Mouse (Mus musculus): ENCODE data around the gene Kifc1. TPM values are rescaled to one million over a fixed set of nuclear protein-coding genes. Genes with fewer than 3 reads are reported as not detected.
"Not testable (repeated sequence)": the region's sequence is repeated elsewhere in the genome, so short reads cannot be mapped to it uniquely, and the experiment has no call there.

Gene Kifc1
- polyA plus RNA-seq, 1 experiment from 2014 or later = 5.4 TPM

DNA sequence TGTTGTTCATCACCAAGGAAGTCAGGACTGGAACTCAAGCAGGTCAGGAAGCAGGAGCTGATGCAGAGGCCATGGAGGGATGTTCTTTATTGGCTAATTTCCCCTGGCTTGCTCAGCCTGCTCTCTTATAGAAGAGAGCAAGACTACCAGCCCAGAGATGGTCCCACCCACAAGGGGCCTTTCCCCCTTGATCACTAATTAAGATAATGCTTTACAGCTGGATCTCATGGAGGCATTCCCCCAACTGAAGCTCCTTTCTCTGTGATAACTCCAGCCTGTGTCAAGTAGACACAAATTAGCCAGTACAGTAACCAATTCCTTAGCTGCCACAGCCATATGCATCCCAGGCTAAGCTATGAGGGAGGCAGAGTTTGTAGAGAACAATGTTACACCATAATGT is 2.2 kb downstream of the Kifc1 start:
- H3K27ac ChIP-seq (replicated peaks in 1 of 2; ENCODE audit: control insufficient read depth in 1 of 2, insufficient read depth in 1 of 2, low read depth in 2 of 2, low read length in 2 of 2); ATAC-seq (ENCODE audit: insufficient number of reproducible peaks, insufficient read depth, low FRiP score, low read depth); H3K4me1 ChIP-seq (ENCODE audit: control insufficient read depth in 2 of 2, insufficient read depth in 2 of 2, low read length in 2 of 2); H3K27me3 ChIP-seq (ENCODE audit: control insufficient read depth, insufficient read depth, low read length); H3K9me3 ChIP-seq (ENCODE audit: control insufficient read depth, low read length); H3K9ac ChIP-seq (ENCODE audit: low read length): not testable (repeated sequence)
- peak overlapping the region; percentile 69 for H3K4me2 ChIP-seq (ENCODE audit: low read length)
- peak overlapping the region in 1 of 2 experiments; percentile 66; a peak in 1 of 4 replicates for H3K4me3 ChIP-seq (ENCODE audit: control insufficient read depth in 1 of 2, insufficient read depth in 1 of 2, low read depth in 1 of 2, low read length in 2 of 2)
- peaks cover 27% of the 10 kb centered on the region for H3K36me3 ChIP-seq (ENCODE audit: control insufficient read depth, insufficient read depth, low read length)

GRCm38 (mm10) chr17:33887802-33888201 is 2.7 kb downstream of the Kifc1 start:
- not testable (repeated sequence) for H3K4me1 ChIP-seq (ENCODE audit: control insufficient read depth in 2 of 2, insufficient read depth in 2 of 2, low read length in 2 of 2); H3K9ac ChIP-seq (ENCODE audit: low read length); H3K27me3 ChIP-seq (ENCODE audit: control insufficient read depth, insufficient read depth, low read length); ATAC-seq (ENCODE audit: insufficient number of reproducible peaks, insufficient read depth, low FRiP score, low read depth); H3K4me3 ChIP-seq (ENCODE audit: control insufficient read depth in 1 of 2, insufficient read depth in 1 of 2, low read depth in 1 of 2, low read length in 2 of 2); H3K27ac ChIP-seq (replicated peaks in 1 of 2; ENCODE audit: control insufficient read depth in 1 of 2, insufficient read depth in 1 of 2, low read depth in 2 of 2, low read length in 2 of 2); H3K9me3 ChIP-seq (ENCODE audit: control insufficient read depth, low read length); H3K4me2 ChIP-seq (ENCODE audit: low read length)
- H3K36me3 ChIP-seq (ENCODE audit: control insufficient read depth, insufficient read depth, low read length) = peaks cover 27% of the 10 kb centered on the region
- WGBS = 33% methylated on average over 2 of the region's 2 CpGs

DNA sequence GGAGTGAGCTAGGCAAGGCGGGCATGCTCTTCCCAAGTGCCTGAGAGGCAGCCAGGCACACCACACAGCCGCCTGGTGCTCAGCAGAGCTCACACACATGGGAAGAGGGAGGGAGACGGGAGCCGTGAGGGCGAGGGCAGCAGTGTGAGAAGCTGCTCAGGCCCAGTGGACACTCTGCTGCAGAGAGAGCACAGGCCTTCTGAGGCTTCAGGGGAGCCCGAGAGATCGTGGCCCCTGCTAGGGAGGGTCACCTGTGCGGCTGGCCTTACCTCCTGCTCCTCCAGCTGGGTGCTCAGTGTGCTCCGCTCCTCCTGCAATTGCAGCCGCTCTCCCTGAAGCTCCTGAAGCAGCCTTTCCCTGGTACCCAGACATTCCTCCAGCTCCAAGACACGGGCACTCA is 6.1 kb downstream of the Kifc1 start:
- not testable (repeated sequence) for H3K27ac ChIP-seq (replicated peaks in 1 of 2; ENCODE audit: control insufficient read depth in 1 of 2, insufficient read depth in 1 of 2, low read depth in 2 of 2, low read length in 2 of 2); H3K4me1 ChIP-seq (ENCODE audit: control insufficient read depth in 2 of 2, insufficient read depth in 2 of 2, low read length in 2 of 2); H3K27me3 ChIP-seq (ENCODE audit: control insufficient read depth, insufficient read depth, low read length); ATAC-seq (ENCODE audit: insufficient number of reproducible peaks, insufficient read depth, low FRiP score, low read depth); H3K9me3 ChIP-seq (ENCODE audit: control insufficient read depth, low read length); H3K9ac ChIP-seq (ENCODE audit: low read length); H3K4me3 ChIP-seq (ENCODE audit: control insufficient read depth in 1 of 2, insufficient read depth in 1 of 2, low read depth in 1 of 2, low read length in 2 of 2); H3K4me2 ChIP-seq (ENCODE audit: low read length)
- 85% methylated on average over 10 of the region's 11 CpGs for WGBS
- H3K36me3 ChIP-seq (ENCODE audit: control insufficient read depth, insufficient read depth, low read length) = peaks cover 54% of the 10 kb centered on the region

- not testable (repeated sequence) for H3K4me2 ChIP-seq (ENCODE audit: low read length)
- WGBS = 86% methylated on average over 5 of the region's 5 CpGs
- peaks cover 47% of the 10 kb centered on the region for H3K36me3 ChIP-seq (ENCODE audit: control insufficient read depth, insufficient read depth, low read length)
These were observed 14.7 kb downstream of the Kifc1 start for GRCm38 (mm10) chr17:33875797-33876196.

GRCm38 (mm10) chr17:33874411-33874810 is 16.1 kb downstream of the Kifc1 start:
- Histone ChIP-seq H3K4me2 (ENCODE audit: low read length) (no peak overlapping the region), H3K4me3 (ENCODE audit: control insufficient read depth in 1 of 2, insufficient read depth in 1 of 2, low read depth in 1 of 2, low read length in 2 of 2) (no peak overlapping the region), H3K4me1 (ENCODE audit: control insufficient read depth in 2 of 2, insufficient read depth in 2 of 2, low read length in 2 of 2) (no peaks in the 10 kb centered on the region), H3K9ac (ENCODE audit: low read length) (no peak overlapping the region), H3K36me3 (ENCODE audit: control insufficient read depth, insufficient read depth, low read length) (peaks cover 36% of the 10 kb centered on the region), H3K9me3 (ENCODE audit: control insufficient read depth, low read length) (no peaks in the 10 kb centered on the region), H3K27ac (replicated peaks in 1 of 2; ENCODE audit: control insufficient read depth in 1 of 2, insufficient read depth in 1 of 2, low read depth in 2 of 2, low read length in 2 of 2) (no peak overlapping the region), H3K27me3 (ENCODE audit: control insufficient read depth, insufficient read depth, low read length) (no peaks in the 10 kb centered on the region)
- ATAC-seq (ENCODE audit: insufficient number of reproducible peaks, insufficient read depth, low FRiP score, low read depth) = no peak
- 78% methylated on average over 11 of the region's 11 CpGs for WGBS

More at GRCm38 (mm10) chr17:33875797-33876196, 14.7 kb downstream of the Kifc1 start:
- H3K9me3 ChIP-seq (ENCODE audit: control insufficient read depth, low read length); H3K4me3 ChIP-seq (ENCODE audit: control insufficient read depth in 1 of 2, insufficient read depth in 1 of 2, low read depth in 1 of 2, low read length in 2 of 2); H3K27ac ChIP-seq (replicated peaks in 1 of 2; ENCODE audit: control insufficient read depth in 1 of 2, insufficient read depth in 1 of 2, low read depth in 2 of 2, low read length in 2 of 2); ATAC-seq (ENCODE audit: insufficient number of reproducible peaks, insufficient read depth, low FRiP score, low read depth); H3K27me3 ChIP-seq (ENCODE audit: control insufficient read depth, insufficient read depth, low read length); H3K4me1 ChIP-seq (ENCODE audit: control insufficient read depth in 2 of 2, insufficient read depth in 2 of 2, low read length in 2 of 2); H3K9ac ChIP-seq (ENCODE audit: low read length): not testable (repeated sequence)

DNA sequence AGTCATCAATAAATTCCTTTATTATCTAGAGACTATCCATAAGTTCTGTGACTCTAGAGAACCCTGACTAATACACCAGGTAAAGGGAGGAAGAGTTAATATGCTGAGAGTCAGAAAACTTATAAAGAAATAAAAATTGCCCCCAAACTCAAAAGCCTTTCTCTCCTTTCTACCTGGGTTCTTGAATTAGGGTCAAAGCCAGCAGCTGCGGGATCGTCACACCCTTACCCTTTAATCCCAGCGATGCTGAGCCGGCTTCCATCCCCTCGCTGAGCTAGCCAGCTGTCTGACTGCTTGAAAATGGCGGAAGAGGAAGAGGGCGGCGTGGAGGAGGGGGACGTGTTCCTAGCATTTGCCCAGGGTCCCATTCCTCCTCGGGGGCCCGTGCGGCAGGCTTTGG is 16.9 kb downstream of the Kifc1 start, which contains the start of gene Gm7029:
Gene Gm7029 (plus strand): TSS at position 301 of the 400 bp plus-strand sequence.
- ATAC-seq (ENCODE audit: insufficient number of reproducible peaks, insufficient read depth, low FRiP score, low read depth); H3K27ac ChIP-seq (replicated peaks in 1 of 2; ENCODE audit: control insufficient read depth in 1 of 2, insufficient read depth in 1 of 2, low read depth in 2 of 2, low read length in 2 of 2); H3K4me3 ChIP-seq (ENCODE audit: control insufficient read depth in 1 of 2, insufficient read depth in 1 of 2, low read depth in 1 of 2, low read length in 2 of 2); H3K4me1 ChIP-seq (ENCODE audit: control insufficient read depth in 2 of 2, insufficient read depth in 2 of 2, low read length in 2 of 2); H3K4me2 ChIP-seq (ENCODE audit: low read length); H3K9ac ChIP-seq (ENCODE audit: low read length); H3K9me3 ChIP-seq (ENCODE audit: control insufficient read depth, low read length); H3K27me3 ChIP-seq (ENCODE audit: control insufficient read depth, insufficient read depth, low read length): not testable (repeated sequence)
- peaks cover 30% of the 10 kb centered on the region for H3K36me3 ChIP-seq (ENCODE audit: control insufficient read depth, insufficient read depth, low read length)
- WGBS = 76% methylated on average over 3 of the region's 12 CpGs

- Histone ChIP-seq H3K4me1 (ENCODE audit: control insufficient read depth in 2 of 2, insufficient read depth in 2 of 2, low read length in 2 of 2) (no peaks in the 10 kb centered on the region; a peak in 1 of 4 replicates), H3K9me3 (ENCODE audit: control insufficient read depth, low read length) (no peaks in the 10 kb centered on the region), H3K27ac (replicated peaks in 1 of 2; ENCODE audit: control insufficient read depth in 1 of 2, insufficient read depth in 1 of 2, low read depth in 2 of 2, low read length in 2 of 2) (no peak overlapping the region), H3K27me3 (ENCODE audit: control insufficient read depth, insufficient read depth, low read length) (no peaks in the 10 kb centered on the region), H3K4me2 (ENCODE audit: low read length) (0 out of 2 replicates have a peak overlapping the region, but pooled peaks have one; percentile 18), H3K36me3 (ENCODE audit: control insufficient read depth, insufficient read depth, low read length) (no peaks in the 10 kb centered on the region), H3K4me3 (ENCODE audit: control insufficient read depth in 1 of 2, insufficient read depth in 1 of 2, low read depth in 1 of 2, low read length in 2 of 2) (no peak overlapping the region), H3K9ac (ENCODE audit: low read length) (0 out of 2 replicates have a peak overlapping the region, but pooled peaks have one; percentile 21)
- 21% methylated on average over 7 of the region's 9 CpGs for WGBS
- no peak for ATAC-seq (ENCODE audit: insufficient number of reproducible peaks, insufficient read depth, low FRiP score, low read depth)
These were observed 25.0 kb downstream of the Kifc1 start for GRCm38 (mm10) chr17:33865330-33866030.

GRCm38 (mm10) chr17:33857816-33858215 is 32.6 kb downstream of the Kifc1 start:
- WGBS = 80% methylated on average over 4 of the region's 4 CpGs
- Histone ChIP-seq H3K4me3 (ENCODE audit: control insufficient read depth in 1 of 2, insufficient read depth in 1 of 2, low read depth in 1 of 2, low read length in 2 of 2) (no peak overlapping the region), H3K27me3 (ENCODE audit: control insufficient read depth, insufficient read depth, low read length) (no peaks in the 10 kb centered on the region), H3K4me1 (ENCODE audit: control insufficient read depth in 2 of 2, insufficient read depth in 2 of 2, low read length in 2 of 2) (no peaks in the 10 kb centered on the region), H3K36me3 (ENCODE audit: control insufficient read depth, insufficient read depth, low read length) (no peaks in the 10 kb centered on the region), H3K27ac (replicated peaks in 1 of 2; ENCODE audit: control insufficient read depth in 1 of 2, insufficient read depth in 1 of 2, low read depth in 2 of 2, low read length in 2 of 2) (no peak overlapping the region), H3K9ac (ENCODE audit: low read length) (no peak overlapping the region), H3K9me3 (ENCODE audit: control insufficient read depth, low read length) (no peaks in the 10 kb centered on the region; the same call in 1 of the 2 replicates), H3K4me2 (ENCODE audit: low read length) (no peak overlapping the region)
- ATAC-seq (ENCODE audit: insufficient number of reproducible peaks, insufficient read depth, low FRiP score, low read depth) = no peak

Measured in heart, embryonic 14.5 days (tissue).